Mouse (Mus musculus) CH12.LX (cell line): ENCODE results near the gene Rtkn2. TPM values are rescaled to one million over a fixed set of nuclear protein-coding genes. Genes with fewer than 3 reads are reported as not detected.

Experiments used
- DNase-seq: peaks from one replicate; pipeline ENCODE4 v3.0.0-alpha.2; 2013; ENCODE audit errors: extremely low read depth
- H3K27ac ChIP-seq: 2 replicates; pipeline ENCODE4 v1.5.1; 2012; ENCODE audit warnings: low read depth, mild to moderate bottlenecking, control low read depth, moderate library complexity; ENCODE audit not compliant: insufficient read depth
- H3K27me3 ChIP-seq: replicated peaks from 2 replicates; pipeline ENCODE3; 2012; ENCODE audit warnings: inconsistent platforms
- H3K36me3 ChIP-seq, 2 experiments: replicated peaks in 1 of 2; 2 replicates each; pipeline versions ENCODE3 to v1.6.1; 2012; ENCODE audit warnings: inconsistent platforms in 1 of 2, low read length in 1 of 2, mild to moderate bottlenecking in 1 of 2, mixed read lengths in 1 of 2, moderate library complexity in 1 of 2; ENCODE audit not compliant: control insufficient read depth in 1 of 2, insufficient read depth in 1 of 2
- H3K4me1 ChIP-seq, 2 experiments: 2 replicates each; pipeline ENCODE4 v1.6.1; 2012; ENCODE audit warnings: inconsistent platforms in 1 of 2, moderate library complexity in 1 of 2; ENCODE audit not compliant: insufficient read depth in 2 of 2, control insufficient read depth in 1 of 2
- H3K4me2 ChIP-seq: 2 replicates; pipeline ENCODE4 v1.6.1; 2012; ENCODE audit warnings: low read depth, mild to moderate bottlenecking, control low read depth; ENCODE audit not compliant: poor library complexity, insufficient read depth, severe bottlenecking
- H3K4me3 ChIP-seq, 3 experiments: fragments of 150-350 bp in 1 of 3; sonication (generic) in 1 of 3; replicated peaks in 1 of 3; 2 replicates each; pipeline versions ENCODE3 to v1.5.1; 2011 to 2012; ENCODE audit warnings: low read depth in 2 of 3, low read length in 2 of 3, mild to moderate bottlenecking in 2 of 3, moderate library complexity in 2 of 3, control low read depth in 1 of 3, improper control_type of control experiment in 1 of 3, inconsistent platforms in 1 of 3, mixed read lengths in 1 of 3; ENCODE audit not compliant: poor library complexity in 1 of 3
- H3K79me2 ChIP-seq: replicated peaks from 2 replicates; pipeline ENCODE4 v1.6.1; 2012; ENCODE audit warnings: mild to moderate bottlenecking, moderate library complexity; ENCODE audit not compliant: control insufficient read depth, poor library complexity, insufficient read depth, severe bottlenecking; ENCODE audit errors: extremely low read depth
- H3K9ac ChIP-seq: 2 replicates; pipeline ENCODE4 v1.6.1; 2012; ENCODE audit warnings: low read depth, mild to moderate bottlenecking, control low read depth, moderate library complexity; ENCODE audit not compliant: insufficient read depth
- H3K9me3 ChIP-seq: replicated peaks from 2 replicates; pipeline ENCODE3; 2012; ENCODE audit warnings: low read length, inconsistent platforms, mixed read lengths
- BHLHE40 ChIP-seq: IDR thresholded peaks from 2 replicates; pipeline ENCODE4 v1.6.1; 2011; ENCODE audit warnings: mild to moderate bottlenecking, low read depth, low read length, improper control_type of control experiment
- ELF1 ChIP-seq: IDR thresholded peaks from 2 replicates; pipeline ENCODE4 v1.6.1; 2014; ENCODE audit warnings: low read depth, mild to moderate bottlenecking, inconsistent platforms, low read length, improper control_type of control experiment
- GABPA ChIP-seq: IDR thresholded peaks from 2 replicates; pipeline ENCODE4 v1.6.1; 2012; ENCODE audit warnings: low read depth, low read length, improper control_type of control experiment, inconsistent platforms; ENCODE audit not compliant: insufficient replicate concordance
- IRF4 ChIP-seq: IDR thresholded peaks from 2 replicates; pipeline ENCODE4 v1.6.1; 2014; ENCODE audit warnings: low read depth, mild to moderate bottlenecking, inconsistent platforms, low read length, improper control_type of control experiment
- KAT2A ChIP-seq: IDR thresholded peaks from 2 replicates; pipeline ENCODE4 v1.6.1; 2012; ENCODE audit warnings: low read length, improper control_type of control experiment, inconsistent platforms; ENCODE audit not compliant: insufficient replicate concordance
- MAFK ChIP-seq: IDR thresholded peaks from 2 replicates; pipeline ENCODE4 v1.6.1; 2011; ENCODE audit warnings: low read length, improper control_type of control experiment; ENCODE audit not compliant: insufficient replicate concordance
- MAX ChIP-seq: IDR thresholded peaks from 2 replicates; pipeline ENCODE4 v1.6.1; 2011; ENCODE audit warnings: low read length, improper control_type of control experiment
- MAZ ChIP-seq: IDR thresholded peaks from 2 replicates; pipeline ENCODE4 v1.6.1; 2012; ENCODE audit warnings: low read depth, mild to moderate bottlenecking, inconsistent platforms, low read length, improper control_type of control experiment, moderate library complexity
- MXI1 ChIP-seq: IDR thresholded peaks from 2 replicates; pipeline ENCODE4 v1.6.1; 2011; ENCODE audit warnings: mild to moderate bottlenecking, low read depth, low read length, improper control_type of control experiment
- MYC ChIP-seq: IDR thresholded peaks from 2 replicates; pipeline ENCODE4 v1.6.1; 2011; ENCODE audit warnings: low read depth, mild to moderate bottlenecking, improper control_type of control experiment, low read length
- NELFE ChIP-seq: IDR thresholded peaks from 2 replicates; pipeline ENCODE4 v1.6.1; 2011; ENCODE audit warnings: low read depth, low read length, improper control_type of control experiment
- NRF1 ChIP-seq: IDR thresholded peaks from 2 replicates; pipeline ENCODE4 v1.6.1; 2014; ENCODE audit warnings: low read depth, mild to moderate bottlenecking, inconsistent platforms, low read length, improper control_type of control experiment, moderate library complexity
- PAX5 ChIP-seq: IDR thresholded peaks from 2 replicates; pipeline ENCODE4 v1.6.1; 2012; ENCODE audit warnings: low read length, inconsistent platforms, mixed read lengths
- RAD21 ChIP-seq: IDR thresholded peaks from 2 replicates; pipeline ENCODE4 v1.6.1; 2011; ENCODE audit warnings: low read depth, mild to moderate bottlenecking, low read length, improper control_type of control experiment, moderate library complexity
- RCOR1 ChIP-seq: conservative IDR thresholded peaks from 2 replicates; pipeline ENCODE4 v1.6.1; 2012; ENCODE audit warnings: low read depth, mild to moderate bottlenecking, inconsistent platforms, low read length, improper control_type of control experiment
- SIN3A ChIP-seq: IDR thresholded peaks from 2 replicates; pipeline ENCODE4 v1.6.1; 2012; ENCODE audit warnings: low read length, improper control_type of control experiment, inconsistent platforms
- TCF12 ChIP-seq: IDR thresholded peaks from 2 replicates; pipeline ENCODE4 v1.6.1; 2014; ENCODE audit warnings: low read depth, mild to moderate bottlenecking, inconsistent platforms, low read length, improper control_type of control experiment
- UBTF ChIP-seq: IDR thresholded peaks from 2 replicates; pipeline ENCODE4 v1.6.1; 2012; ENCODE audit warnings: low read depth, mild to moderate bottlenecking, inconsistent platforms, low read length, improper control_type of control experiment, moderate library complexity
- USF2 ChIP-seq: conservative IDR thresholded peaks from 2 replicates; pipeline ENCODE4 v1.6.1; 2011; ENCODE audit warnings: low read depth, low read length, improper control_type of control experiment
- ZKSCAN1 ChIP-seq: IDR thresholded peaks from 2 replicates; pipeline ENCODE4 v1.6.1; 2012; ENCODE audit warnings: low read depth, inconsistent platforms, low read length, improper control_type of control experiment, borderline replicate concordance
- ZMIZ1 ChIP-seq: IDR thresholded peaks from 2 replicates; pipeline ENCODE4 v1.6.1; 2012; ENCODE audit warnings: low read depth, mild to moderate bottlenecking, inconsistent platforms, low read length, improper control_type of control experiment
- ZNF384 ChIP-seq: IDR thresholded peaks from 2 replicates; pipeline ENCODE4 v1.6.1; 2012; ENCODE audit warnings: low read depth, low read length, improper control_type of control experiment, inconsistent platforms
- dilution Hi-C: fragments of 300-500 bp; cut with MboI; formaldehyde crosslinking; loops from 2 replicates; pipeline ENCODE4 v1.14.3; 2020; ENCODE audit warnings: low sequenced_read_pairs; ENCODE audit not compliant: extremely low pct_unique_long_range_greater_than_20kb, extremely low pct_ligation_motif_present
- in situ Hi-C: fragments of 300-500 bp; cut with MboI; formaldehyde crosslinking; loops from 3 replicates; pipeline ENCODE4 v1.14.3; 2019; ENCODE audit warnings: low sequenced_read_pairs, low pct_ligation_motif_present, low pct_unique_long_range_greater_than_20kb, mixed read lengths
- polyA plus RNA-seq: library from polyadenylated mRNA; unstranded; fragments of >175 nt; gene quantifications from 2 replicates; pipeline ENCODE4 v1.2.1, GENCODE M21; 2012; ENCODE audit warnings: low read depth; ENCODE audit not compliant: insufficient read length
- total RNA-seq, 2 experiments: library from RNA; depleted of rRNA; stranded (reverse); fragments of 300-350 nt in 1 of 2; fragments of >200 nt in 1 of 2; gene quantifications; 2 replicates each; pipeline ENCODE4 v1.2.3; 2012 to 2014

The Rtkn2 gene
- total and polyA plus RNA-seq, 3 experiments: 0.59 to 0.93 (median 0.59) TPM

GRCm38 (mm10) chr10:68093496-68093895 is 114.1 kb downstream of the Rtkn2 start:
- Histone ChIP-seq H3K4me2 (no peak overlapping the region), H3K4me1 (no peaks in the 10 kb centered on the region), H3K79me2 (no peaks in the 10 kb centered on the region), H3K4me3 (no peak overlapping the region), H3K27me3 (no peaks in the 10 kb centered on the region), H3K27ac (no peak overlapping the region), H3K9me3 (no peaks in the 10 kb centered on the region), H3K36me3 (peaks cover 20 to 35% of the 10 kb centered on the region in 2 experiments), H3K9ac (no peak overlapping the region)
- DNase-seq: no peak
- in situ Hi-C loops: no loop called here
- TF ChIP-seq IRF4: no peak
- no peak for TF ChIP-seq RCOR1
- TF ChIP-seq ELF1: no peak
- no peak for TF ChIP-seq MYC
- TF ChIP-seq ZKSCAN1: no peak
- no peak for TF ChIP-seq ZMIZ1
- TF ChIP-seq, all 38 proteins: peak for 0
- dilution Hi-C loops: no loop called here

- Histone ChIP-seq H3K27me3 (no peaks in the 10 kb centered on the region), H3K27ac (no peak overlapping the region), H3K9ac (no peak overlapping the region), H3K4me3 (no peak overlapping the region), H3K4me1 (no peaks in the 10 kb centered on the region), H3K79me2 (no peaks in the 10 kb centered on the region), H3K4me2 (no peak overlapping the region), H3K36me3 (peaks cover 20 to 36% of the 10 kb centered on the region in 2 experiments), H3K9me3 (no peaks in the 10 kb centered on the region)
- in situ Hi-C loops: no loop called here
- DNase-seq: no peak
- TF ChIP-seq KAT2A (no peak), USF2 (no peak), BHLHE40 (no peak), TCF12 (no peak), RCOR1 (no peak), GABPA (no peak), MXI1 (no peak), NRF1 (no peak), MAX (no peak), PAX5 (no peak)
- dilution Hi-C loops: no loop called here
These were observed 115.8 kb downstream of the Rtkn2 start for GRCm38 (mm10) chr10:68095136-68095535.

- Histone ChIP-seq H3K9me3 (no peaks in the 10 kb centered on the region), H3K4me3 (no peak overlapping the region), H3K9ac (no peak overlapping the region), H3K79me2 (no peaks in the 10 kb centered on the region), H3K27me3 (no peaks in the 10 kb centered on the region), H3K27ac (no peak overlapping the region), H3K4me1 (no peaks in the 10 kb centered on the region), H3K36me3 (peaks cover 20 to 46% of the 10 kb centered on the region in 2 experiments), H3K4me2 (no peak overlapping the region)
- DNase-seq: no peak
- in situ Hi-C loops: no loop called here
- dilution Hi-C loops: no loop called here
- TF ChIP-seq MAX: no peak
- TF ChIP-seq MAFK: no peak
- TF ChIP-seq RAD21: no peak
- TF ChIP-seq TCF12: no peak
- TF ChIP-seq RCOR1: no peak
- TF ChIP-seq SIN3A: no peak
- TF ChIP-seq MAZ: no peak
- no peak for TF ChIP-seq UBTF
- no peak for TF ChIP-seq ZNF384
- TF ChIP-seq NELFE: no peak
These were observed 117.0 kb downstream of the Rtkn2 start for GRCm38 (mm10) chr10:68096395-68096794.
